Mouse (Mus musculus) cerebellum, postnatal 4 days (tissue): ENCODE measurements around the gene Skap2.

Experiments
- DNase-seq, 2 experiments: peaks; one replicate each; pipeline ENCODE4 v3.0.0; 2022; ENCODE audit warnings: low spot score in 2 of 2, mixed read lengths in 1 of 2

Gene Skap2

DNA sequence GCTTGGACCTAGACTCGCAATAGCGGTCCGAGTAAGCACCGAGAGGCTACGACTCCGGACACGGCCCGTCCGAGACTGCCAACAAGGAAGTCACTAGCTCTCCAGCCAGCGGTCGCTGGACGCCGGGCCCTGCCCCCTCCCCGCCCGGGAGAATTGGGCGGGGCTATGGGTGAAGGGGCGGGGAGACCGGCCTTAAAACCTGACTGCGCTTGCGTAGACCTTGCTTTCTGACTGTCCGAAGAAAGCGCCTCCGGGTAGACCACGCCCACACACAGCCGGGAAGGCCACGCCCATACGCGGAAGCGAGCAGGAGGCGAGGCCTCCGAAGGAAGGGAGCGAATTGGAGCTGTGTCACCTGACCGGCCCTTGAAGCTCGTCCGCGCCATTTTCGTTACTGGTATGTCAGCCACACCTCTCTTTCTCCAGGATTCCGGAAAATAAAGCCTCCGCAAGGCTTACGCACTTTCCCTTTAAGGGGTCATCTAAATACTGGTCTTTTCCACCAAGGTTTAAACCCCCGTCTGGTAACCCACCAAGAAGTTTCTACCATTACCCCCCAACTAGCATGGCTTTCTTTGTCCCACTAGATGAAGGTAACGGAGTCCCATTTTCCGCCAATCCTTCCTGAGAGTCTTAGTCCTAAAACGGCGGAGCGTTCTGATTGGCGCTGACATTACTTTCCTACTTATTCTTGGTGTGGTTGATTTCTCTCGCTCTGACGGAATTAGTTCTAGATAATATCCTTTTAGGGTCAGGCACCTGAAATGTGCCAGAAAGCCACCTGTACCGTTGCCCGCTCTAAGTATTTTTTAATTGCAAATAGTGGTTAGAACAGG, at the start of gene Skap2:
Gene Skap2, minus strand, starts transcription at position 141 of the 836 bp plus-strand sequence.
- DNase-seq, result peak; percentile 93 to 96

DNA sequence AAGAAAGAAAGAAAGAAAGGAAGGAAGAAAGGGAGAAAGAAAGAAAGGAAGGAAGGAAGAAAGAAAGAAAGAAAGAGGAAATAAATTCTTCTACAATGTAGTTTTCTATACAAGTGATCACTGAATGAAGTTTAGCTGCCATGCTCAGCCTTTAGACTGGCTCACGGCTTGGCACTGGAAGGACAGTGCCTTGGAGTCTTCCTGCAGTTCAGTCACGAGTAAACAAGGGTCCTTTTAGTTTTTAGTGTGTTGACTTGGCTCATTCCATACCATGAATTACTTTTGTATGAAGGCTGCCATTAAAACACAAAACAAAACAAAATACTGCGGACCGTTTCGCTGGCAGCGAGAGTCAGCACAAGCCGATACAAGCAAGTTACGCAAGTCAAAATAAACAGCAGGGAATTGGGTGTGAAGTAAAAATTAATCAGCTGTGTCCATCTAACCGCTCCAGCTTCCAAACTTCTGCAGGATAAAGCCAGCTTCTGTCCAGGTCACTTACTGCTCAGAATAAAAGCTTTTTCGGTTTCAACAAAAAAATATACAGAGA, 46.6 kb upstream of the Skap2 start:
- no peak for DNase-seq

DNA sequence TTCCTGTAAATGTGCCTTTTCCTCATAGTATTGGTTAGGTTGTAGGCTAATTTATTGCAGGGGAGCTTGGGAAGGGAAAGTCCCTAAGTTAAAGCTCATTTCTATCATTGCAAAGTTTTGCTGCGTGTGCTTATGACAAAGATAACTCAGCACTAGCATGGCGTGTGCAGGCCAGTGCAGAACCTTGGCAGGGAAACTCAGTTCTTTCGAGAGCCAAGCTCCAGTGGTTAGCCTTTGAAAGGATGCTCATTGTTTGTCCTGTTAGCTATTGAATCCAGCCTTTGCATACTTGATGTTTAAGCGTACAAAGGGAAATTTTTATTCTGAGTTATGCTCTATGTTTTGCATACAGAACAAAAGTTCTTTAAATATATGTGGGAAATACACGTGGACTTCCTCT, 45.8 kb upstream of the Skap2 start:
- DNase-seq, result no peak

- no peak for DNase-seq
Observed at GRCm38 (mm10) chr6:52053567-52054561, 41.5 kb upstream of the Skap2 start.

DNA sequence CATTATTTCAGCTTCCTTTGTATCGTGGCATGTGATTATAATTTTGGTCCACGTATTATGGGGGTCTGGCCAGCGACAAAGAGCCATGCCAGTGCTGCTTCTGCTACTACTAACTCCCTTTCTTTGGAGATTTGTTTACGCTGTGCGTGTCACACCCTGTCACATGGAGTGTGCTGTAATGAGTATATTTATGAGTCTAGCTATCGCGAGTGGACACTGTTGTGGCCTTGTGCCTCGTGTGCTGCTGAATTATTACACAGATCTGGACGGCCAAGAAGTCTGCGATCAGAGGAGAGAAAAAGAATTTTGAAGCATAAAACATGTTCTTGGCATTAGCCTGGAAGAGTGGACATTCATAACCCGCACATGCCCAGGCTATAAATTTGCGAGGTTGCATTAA, 37.7 kb upstream of the Skap2 start:
- no peak for DNase-seq

GRCm38 (mm10) chr6:52045517-52045916, 33.2 kb upstream of the Skap2 start:
- peak in 1 of 2 experiments; percentile 24 for DNase-seq

- DNase-seq, result no peak
Observed at GRCm38 (mm10) chr6:52036077-52036476, 23.7 kb upstream of the Skap2 start.

DNA sequence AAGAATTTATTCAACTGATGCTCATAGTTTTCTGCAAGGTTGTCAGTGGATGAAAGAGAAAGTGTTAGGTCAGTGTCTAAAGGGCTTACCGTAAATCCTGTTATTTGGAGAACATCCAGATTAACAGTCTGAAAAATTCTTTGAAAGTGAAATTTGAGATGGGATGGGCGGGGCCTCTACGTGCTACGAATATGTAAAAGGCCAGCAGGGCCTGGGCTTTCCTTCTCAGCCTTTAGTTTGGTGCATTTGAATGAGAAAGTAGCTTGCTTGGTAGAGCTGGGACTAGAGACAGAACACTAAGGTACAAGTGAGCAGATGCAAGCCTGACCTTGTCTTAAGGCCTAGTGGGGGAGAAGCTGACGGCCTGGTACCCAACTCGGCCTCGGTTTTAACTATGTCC, 18.8 kb upstream of the Skap2 start:
- no peak for DNase-seq

DNA sequence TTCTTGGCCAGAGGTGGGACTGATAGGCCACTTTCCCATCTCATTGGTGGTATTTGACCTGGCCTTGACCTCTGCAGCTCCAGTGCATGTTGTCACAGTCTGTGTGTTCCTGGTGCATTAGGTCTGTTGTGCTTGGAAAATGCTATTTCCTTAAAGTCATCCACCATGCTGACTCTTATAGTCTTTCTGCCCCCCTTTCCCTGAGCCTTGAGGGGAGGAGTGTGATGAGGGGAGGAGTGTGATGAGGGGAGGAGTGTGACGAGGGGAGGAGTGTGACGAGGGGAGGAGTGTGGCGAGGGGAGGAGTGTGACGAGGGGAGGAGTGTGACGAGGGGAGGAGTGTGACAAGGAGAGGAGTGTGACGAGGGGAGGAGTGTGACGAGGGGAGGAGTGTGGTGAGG, 15.8 kb upstream of the Skap2 start:
- no peak for DNase-seq

DNA sequence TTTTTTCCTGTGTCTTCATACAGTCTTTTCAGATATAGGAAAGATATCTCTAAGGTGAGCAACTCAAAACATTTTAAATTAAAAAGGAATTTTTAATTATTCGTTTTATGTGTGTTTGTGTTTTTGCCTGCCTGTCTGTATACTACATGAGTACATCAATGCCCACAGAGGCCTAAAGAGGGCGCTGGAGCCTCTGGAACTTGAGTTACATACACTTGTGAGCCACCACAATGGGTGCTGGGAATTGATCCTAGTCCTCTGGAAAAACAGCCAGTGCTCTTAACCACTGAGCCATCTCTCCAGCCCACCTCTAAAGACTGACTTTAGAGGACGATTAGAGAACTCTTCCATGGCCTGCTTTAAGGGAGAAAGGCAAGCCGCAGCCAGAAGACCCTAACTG, 14.8 kb upstream of the Skap2 start:
- no peak for DNase-seq

DNA sequence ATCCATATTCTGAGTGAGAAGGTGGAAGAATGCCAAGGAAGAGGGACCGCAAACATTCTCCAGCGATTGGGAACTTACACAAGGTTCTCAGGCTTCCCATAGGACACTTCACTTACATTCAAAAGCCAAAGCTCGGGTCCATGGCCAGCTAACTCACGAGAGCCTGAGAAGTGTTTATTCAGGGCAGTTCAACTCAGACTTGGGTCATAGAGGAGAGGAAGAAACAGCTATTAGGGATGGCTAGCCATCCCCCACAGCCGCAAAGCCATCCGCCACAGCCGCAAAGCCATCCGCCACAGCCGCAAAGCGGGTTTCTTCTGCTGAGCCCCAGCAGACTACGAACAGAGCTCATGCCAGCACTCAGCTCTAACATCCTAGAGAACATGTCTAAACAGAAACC, 13.9 kb upstream of the Skap2 start:
- no peak for DNase-seq

- DNase-seq, result no peak
Observed at GRCm38 (mm10) chr6:52024730-52025129, 12.4 kb upstream of the Skap2 start.

DNA sequence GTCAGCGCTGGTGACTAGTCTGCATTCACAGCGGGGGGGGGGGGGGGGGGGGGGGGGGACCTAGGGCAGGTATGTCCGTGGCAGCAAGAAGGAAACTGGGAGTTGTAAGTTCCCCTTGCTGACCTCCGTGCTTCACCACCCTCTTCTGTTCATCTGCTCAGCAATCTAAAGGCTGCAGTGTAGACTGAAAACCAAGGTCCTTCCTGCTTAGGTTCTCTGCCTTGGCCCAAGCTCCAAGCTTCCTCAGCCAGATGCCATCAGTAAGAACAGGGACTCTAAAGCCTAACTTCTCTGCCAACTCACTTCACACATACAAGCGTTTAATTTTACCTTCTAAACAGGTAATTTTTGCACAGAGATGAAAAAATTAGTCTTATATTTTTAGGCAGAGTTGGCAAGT, 10.0 kb upstream of the Skap2 start:
- no peak for DNase-seq

DNA sequence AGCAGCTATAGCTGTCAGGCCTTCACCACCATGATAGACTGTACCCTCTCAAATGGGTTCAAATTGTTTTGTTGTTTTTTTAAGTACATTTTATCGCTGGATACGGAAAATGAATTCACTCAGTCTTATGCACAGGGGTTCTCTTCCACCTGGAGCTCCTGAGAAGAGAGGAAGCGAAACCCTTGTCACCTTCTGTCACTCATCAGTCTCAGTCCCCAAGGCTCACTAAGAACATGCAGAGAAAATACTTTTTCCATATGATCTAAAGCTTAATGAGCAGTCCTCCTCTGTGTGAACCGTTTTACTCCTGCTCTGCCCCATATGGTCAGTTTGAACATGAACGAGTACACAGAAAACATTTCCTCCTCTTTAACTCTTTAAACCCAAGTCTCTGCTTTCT, 7.9 kb upstream of the Skap2 start:
- no peak for DNase-seq

DNA sequence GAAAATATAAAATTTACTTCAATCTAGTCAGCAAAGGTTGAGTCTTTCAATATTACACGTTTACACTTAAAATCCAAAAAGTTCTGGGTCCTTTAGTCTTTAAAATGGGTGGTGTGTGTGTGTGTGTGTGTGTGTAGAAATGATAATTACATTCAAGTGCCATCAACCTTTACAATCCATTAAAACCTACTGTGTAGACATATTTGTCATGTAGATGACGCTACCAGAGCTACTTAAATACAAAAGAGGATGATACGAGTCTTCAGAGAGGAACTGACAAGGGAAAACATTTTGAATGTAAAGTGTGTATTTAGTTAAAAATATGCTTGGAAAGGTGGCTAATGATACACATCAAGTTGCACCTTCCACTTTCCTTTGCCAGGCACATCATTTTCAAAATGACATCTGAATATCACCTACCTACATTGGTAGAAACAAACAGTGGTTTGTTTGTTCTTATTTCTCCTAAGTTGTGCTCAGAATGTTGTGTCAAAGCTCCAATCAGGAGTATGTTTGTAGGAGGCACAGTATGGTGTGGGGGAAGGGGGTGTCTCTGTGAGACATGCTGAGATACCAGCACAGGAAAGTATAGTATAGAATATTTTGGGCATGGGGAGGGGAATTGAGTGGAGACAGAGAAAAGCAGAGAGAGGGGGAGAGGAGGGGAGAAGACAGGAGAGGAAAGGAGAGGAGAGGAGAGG, 1.0 kb upstream of the Skap2 start:
- DNase-seq, result no peak

DNA sequence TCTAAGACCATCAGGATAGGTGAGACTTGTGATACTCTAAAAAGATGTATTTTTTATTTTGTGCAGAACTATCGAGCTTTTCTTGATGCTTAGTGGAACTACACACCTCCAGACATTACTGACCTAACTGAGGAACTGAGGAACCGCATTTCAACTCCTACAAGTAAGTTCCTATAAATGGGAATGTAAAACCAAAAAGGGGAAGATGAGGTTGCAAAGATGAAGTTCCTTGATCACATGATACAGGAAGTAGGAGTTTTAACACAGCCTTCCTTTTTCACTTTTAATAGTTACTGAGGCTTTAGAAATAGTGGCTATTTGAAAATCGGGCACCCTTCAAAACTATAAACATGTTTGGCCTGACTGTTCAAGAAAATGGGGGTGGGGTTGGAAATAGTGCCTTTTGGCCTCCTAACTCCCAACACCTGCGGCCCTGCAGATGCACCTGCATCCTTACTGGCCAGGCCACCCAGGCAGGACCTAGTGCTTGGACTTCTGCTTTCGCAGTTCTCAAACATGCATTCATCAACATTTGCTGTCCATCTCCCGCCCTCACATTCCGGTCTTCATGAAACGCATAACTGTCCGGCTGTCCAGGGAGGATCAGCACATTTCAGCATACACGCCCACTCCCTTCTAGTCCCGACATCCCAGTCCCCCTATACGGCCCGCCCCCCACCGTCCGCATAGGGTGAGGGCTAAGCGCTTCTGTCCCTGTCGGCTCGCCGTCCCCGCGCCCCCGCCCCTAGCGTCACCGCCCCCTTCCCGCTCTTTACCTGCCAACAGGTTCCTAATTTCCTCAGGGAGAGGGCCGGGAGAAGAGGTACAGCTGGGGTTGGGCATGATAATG, 565 bp downstream of the Skap2 start:
- no peak for DNase-seq

GRCm38 (mm10) chr6:52009385-52009784, 3.0 kb downstream of the Skap2 start:
- no peak for DNase-seq

DNA sequence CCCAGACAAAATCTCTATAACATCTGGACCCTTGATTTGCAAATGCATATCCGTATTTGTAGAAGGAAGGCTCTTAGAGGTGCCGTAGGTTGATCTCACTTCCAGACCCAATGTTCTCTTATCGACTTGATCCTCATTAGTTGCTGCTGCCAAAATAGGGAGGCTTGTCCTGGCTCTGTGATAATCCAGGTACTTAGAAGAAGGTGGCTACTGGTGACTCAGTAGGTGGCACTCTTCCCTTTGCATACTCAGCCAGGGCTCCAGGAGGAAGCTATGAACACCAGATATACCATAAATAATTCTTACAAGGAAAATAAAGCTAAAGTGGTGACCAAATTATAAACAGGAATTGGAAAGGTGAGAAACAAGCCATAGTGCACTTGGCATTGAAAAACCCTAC, 3.6 kb downstream of the Skap2 start:
- DNase-seq, result no peak

DNA sequence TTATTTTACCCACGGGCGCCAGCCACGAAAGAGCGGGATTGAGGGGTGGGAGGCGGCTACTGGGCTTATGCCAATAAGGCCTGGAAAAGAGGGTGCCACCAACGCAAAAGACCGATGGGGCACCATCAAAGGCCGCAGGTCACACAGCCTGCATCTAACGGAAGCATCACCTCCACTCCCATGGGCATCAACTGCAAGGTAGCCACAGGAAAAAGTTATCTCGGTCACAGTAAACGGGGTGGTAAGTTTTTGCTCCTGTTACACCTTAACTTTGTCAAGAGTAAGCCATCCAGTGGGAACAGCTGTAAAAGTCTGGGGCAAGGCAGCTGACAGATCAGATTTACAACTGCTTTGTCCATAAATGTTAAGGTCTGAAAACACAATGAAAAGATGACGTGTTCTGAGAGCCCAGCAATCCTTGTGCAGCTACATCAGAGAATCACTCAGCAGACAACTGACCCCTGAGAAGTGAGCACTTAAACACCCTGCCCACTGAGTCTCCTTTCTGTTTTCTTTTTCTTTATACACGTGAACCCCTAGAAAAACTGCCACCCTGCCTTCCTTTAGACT, 5.6 kb downstream of the Skap2 start:
- no peak for DNase-seq

GRCm38 (mm10) chr6:52005963-52006648, 6.2 kb downstream of the Skap2 start:
- DNase-seq, result peak in 1 of 2 experiments; percentile 28
